In genomic region chr2:179210164-179210805, GRCm38 (mm10) we compare ENCODE assay signal across 21 mouse cellular contexts.
A peak's percentile ranks its signal among the peaks of the same experiment; 100 is the strongest.
DNase-seq lines count a peak whose midpoint lies in the region; ATAC-seq and TF ChIP-seq lines count a peak whose summit lies in the region.
"Had no signal": no experiment of that assay in that cellular context is flagged by ENCODE, and none has a peak within 500 bp of the region (broad histone marks: within the 10 kb centered on the region; RNA-seq: fewer than 3 reads in every experiment).

No protein-coding gene starts in this region.

- H3K36me3 ChIP-seq in midbrain, embryonic 10.5 days, result no peaks in the 10 kb centered on the region
- H3K36me3 ChIP-seq in midbrain, embryonic 16.5 days (ENCODE audit: control insufficient read depth, insufficient read depth, low read length), result no peaks in the 10 kb centered on the region
- no peaks in the 10 kb centered on the region for H3K36me3 ChIP-seq in heart, embryonic 12.5 days
- H3K36me3 ChIP-seq: embryonic facial prominence, embryonic 10.5 days; G1E; hindbrain, embryonic 12.5 days had no signal

- H3K4me1 ChIP-seq in midbrain, embryonic 10.5 days, result peaks cover 7% of the 10 kb centered on the region
- H3K4me1 ChIP-seq in midbrain, embryonic 16.5 days (ENCODE audit: control insufficient read depth, insufficient read depth, low read length), result no peaks in the 10 kb centered on the region
- no peaks in the 10 kb centered on the region for H3K4me1 ChIP-seq in heart, embryonic 12.5 days (replicated peaks)
- H3K4me1 ChIP-seq: embryonic facial prominence, embryonic 10.5 days; hindbrain, embryonic 12.5 days had no signal

- no peak for TF ChIP-seq CTCF in brain, embryonic 14.5 days (IDR thresholded peaks at IDR 0.05; ENCODE audit: borderline replicate concordance, extremely low read depth, insufficient read depth, insufficient read length)

- no peaks in the 10 kb centered on the region for H3K9me3 ChIP-seq in midbrain, embryonic 10.5 days (replicated peaks)
- no peaks in the 10 kb centered on the region for H3K9me3 ChIP-seq in midbrain, embryonic 16.5 days (replicated peaks; ENCODE audit: control insufficient read depth, low read length, poor library complexity, severe bottlenecking)
- no peaks in the 10 kb centered on the region for H3K9me3 ChIP-seq in heart, embryonic 12.5 days (replicated peaks)
- H3K9me3 ChIP-seq: embryonic facial prominence, embryonic 10.5 days; hindbrain, embryonic 12.5 days had no signal

- no peak for DNase-seq in frontal cortex, postnatal 10 days (ENCODE audit: low spot score in 2 of 2)
- DNase-seq in midbrain, embryonic 10.5 days (ENCODE audit: low spot score), result no peak
- peak; percentile 12 for DNase-seq in brain, adult 2 months (ENCODE audit: low read depth, low spot score)
- peak; percentile 62 for DNase-seq in brain, embryonic 14.5 days (ENCODE audit: low read depth)
- DNase-seq in left cerebral cortex, postnatal 14 days (ENCODE audit: low spot score in 2 of 2), result no peak
- DNase-seq: adrenal gland, adult 8-10 months; adrenal gland, postnatal 36 days; cerebellum, adult 2 months; cerebellum, postnatal 10 days; gastrocnemius, postnatal 36 days; heart, adult 11 months; heart, postnatal 10 days; heart, postnatal 4 days had no signal

- H3K27ac ChIP-seq in midbrain, embryonic 10.5 days (replicated peaks), result peak overlapping the region; percentile 42
- no peak overlapping the region for H3K27ac ChIP-seq in midbrain, embryonic 16.5 days (ENCODE audit: low read length)
- no peak overlapping the region for H3K27ac ChIP-seq in heart, embryonic 12.5 days (ENCODE audit: poor library complexity, severe bottlenecking)
- H3K27ac ChIP-seq: embryonic facial prominence, embryonic 10.5 days; hindbrain, embryonic 12.5 days had no signal

- no peak overlapping the region for H3K9ac ChIP-seq in midbrain, embryonic 16.5 days (ENCODE audit: low read depth, low read length)
- no peak overlapping the region for H3K9ac ChIP-seq in heart, embryonic 12.5 days
- H3K9ac ChIP-seq: hindbrain, embryonic 12.5 days had no signal

- no peaks in the 10 kb centered on the region for H3K27me3 ChIP-seq in midbrain, embryonic 10.5 days (ENCODE audit: low read depth, poor library complexity, severe bottlenecking)
- no peaks in the 10 kb centered on the region for H3K27me3 ChIP-seq in midbrain, embryonic 16.5 days (ENCODE audit: control insufficient read depth, insufficient read depth, low read depth, low read length)
- 0 out of 2 replicates have a peak, but pooled peaks cover 5% of the 10 kb centered on the region for H3K27me3 ChIP-seq in heart, embryonic 12.5 days (replicated peaks)
- H3K27me3 ChIP-seq: hindbrain, embryonic 12.5 days had no signal

- no peak overlapping the region for H3K4me2 ChIP-seq in midbrain, embryonic 16.5 days (ENCODE audit: low read length)
- no peak overlapping the region for H3K4me2 ChIP-seq in heart, embryonic 12.5 days
- H3K4me2 ChIP-seq: hindbrain, embryonic 12.5 days had no signal

- WGBS in midbrain, embryonic 10.5 days, result 77% methylated on average over 10 of the region's 10 CpGs
- WGBS in midbrain, embryonic 16.5 days, result 69% methylated on average over 10 of the region's 10 CpGs
- 69% methylated on average over 10 of the region's 10 CpGs for WGBS in heart, embryonic 12.5 days

- intact Hi-C loops in left cerebral cortex, postnatal 14 days (cut with DNase I), result no loop called here

- TF ChIP-seq POLR2A in brain, embryonic 14.5 days (IDR thresholded peaks at IDR 0.05; ENCODE audit: borderline replicate concordance, extremely low read depth, insufficient read depth, insufficient read length, poor library complexity, severe bottlenecking), result no peak

- ATAC-seq in frontal cortex, adult (ENCODE audit: low TSS enrichment), result peak; percentile 9; the same call in 1 of the 2 replicates
- ATAC-seq in midbrain, embryonic 16.5 days, result no peak
- ATAC-seq in heart, embryonic 12.5 days (ENCODE audit: insufficient number of reproducible peaks, low FRiP score), result no peak
- ATAC-seq: hindbrain, embryonic 16.5 days; inflammation-experienced regulatory T-cells, adult 6 months had no signal

- no peak overlapping the region for H3K4me3 ChIP-seq in midbrain, embryonic 10.5 days
- no peak overlapping the region for H3K4me3 ChIP-seq in midbrain, embryonic 16.5 days (ENCODE audit: low read depth, low read length)
- H3K4me3 ChIP-seq in heart, embryonic 12.5 days, result no peak overlapping the region
- H3K4me3 ChIP-seq: embryonic facial prominence, embryonic 10.5 days; hindbrain, embryonic 12.5 days had no signal

Comparison
In these comparisons a context has a peak if more than half of its experiments do, and no peak if none do; other contexts are left out.
1. DNase-seq: peak in brain, adult 2 months (single experiment) and brain, embryonic 14.5 days (single experiment); none in frontal cortex, postnatal 10 days (0 of 2), midbrain, embryonic 10.5 days (single experiment) and left cerebral cortex, postnatal 14 days (0 of 2).